Mouse (Mus musculus) forebrain, embryonic 16.5 days (tissue): ENCODE measurements at regions not wholly inside any gene's neighbourhood (a gene's known extent, or its start where the extent isn't known, plus 50 kb on each side); places are given as distances from the start of the nearest gene placed in this dataset.

Source experiments
- ATAC-seq: fragments of 200-750 bp; cut with Nextera tagmentation; 2 replicates; pipeline ENCODE4 v1.8.0; 2017; ENCODE audit warnings: mild to moderate bottlenecking, moderate library complexity
- H3K27ac ChIP-seq: fragments of 300-500 bp; sonication (generic); 2 replicates; pipeline ENCODE4 v1.5.1; 2014; ENCODE audit warnings: low read length, control low read depth
- H3K27me3 ChIP-seq: fragments of 300-500 bp; sonication (generic); replicated peaks from 2 replicates; pipeline ENCODE4 v1.6.1; 2014; ENCODE audit warnings: low read length; ENCODE audit not compliant: control insufficient read depth, insufficient read depth
- H3K36me3 ChIP-seq: fragments of 300-500 bp; sonication (generic); 2 replicates; pipeline ENCODE4 v1.6.1; 2014; ENCODE audit not compliant: control insufficient read depth, insufficient read depth
- H3K4me1 ChIP-seq: fragments of 300-500 bp; sonication (generic); replicated peaks from 2 replicates; pipeline ENCODE4 v1.6.1; 2014; ENCODE audit warnings: low read length; ENCODE audit not compliant: control insufficient read depth, insufficient read depth
- H3K4me2 ChIP-seq: fragments of 300-500 bp; sonication (generic); 2 replicates; pipeline ENCODE4 v1.6.1; 2014; ENCODE audit warnings: mild to moderate bottlenecking, low read length, control low read depth
- H3K4me3 ChIP-seq: fragments of 300-500 bp; sonication (generic); replicated peaks from 2 replicates; pipeline ENCODE4 v1.5.1; 2014; ENCODE audit warnings: mild to moderate bottlenecking, low read length, control low read depth
- H3K9ac ChIP-seq: fragments of 300-500 bp; sonication (generic); replicated peaks from 2 replicates; pipeline ENCODE4 v1.6.1; 2014; ENCODE audit warnings: low read depth, low read length, control low read depth
- H3K9me3 ChIP-seq: fragments of 300-500 bp; sonication (generic); 2 replicates; pipeline ENCODE4 v1.6.1; 2016; ENCODE audit warnings: low read length; ENCODE audit not compliant: control insufficient read depth
- WGBS: fragments of 180-500 bp; shearing (Covaris S2); extraction: QIAGEN DNeasy Blood & Tissue Kit; methylation state at CpG from one replicate; pipeline ENCODE4 v1.1.7; 2014; 5-methylcytosine and 5-hydroxymethylcytosine counted together

DNA sequence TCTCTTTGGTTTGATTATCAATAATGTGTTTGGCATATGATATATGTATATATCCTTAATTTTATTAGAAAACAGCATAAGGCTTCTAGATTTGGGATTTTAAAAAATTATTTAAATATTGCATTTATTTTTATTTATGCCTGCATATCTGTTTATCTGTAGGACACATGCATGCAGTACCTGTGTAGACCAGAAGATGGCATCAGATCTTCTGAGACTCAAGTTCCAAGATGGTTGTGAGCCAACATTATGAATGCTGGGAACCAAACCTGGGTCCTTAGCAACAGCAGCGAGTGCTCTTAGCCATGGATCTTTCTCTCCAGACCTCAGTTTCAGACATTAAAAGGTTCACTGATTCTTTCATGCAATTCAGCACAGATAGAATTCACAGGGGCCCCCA lies 148.3 kb downstream of the Cdc42ep3 start:
- H3K9me3 ChIP-seq: peaks cover 4% of the 10 kb centered on the region; the same call in 1 of the 2 replicates
- H3K4me1 ChIP-seq: no peaks in the 10 kb centered on the region
- H3K4me2 ChIP-seq: no peak overlapping the region
- H3K27ac ChIP-seq: no peak overlapping the region
- 86% methylated on average over 1 of the region's 1 CpGs for WGBS
- H3K36me3 ChIP-seq: no peaks in the 10 kb centered on the region
- no peaks in the 10 kb centered on the region for H3K27me3 ChIP-seq
- ATAC-seq: no peak
- no peak overlapping the region for H3K9ac ChIP-seq
- H3K4me3 ChIP-seq: no peak overlapping the region

DNA sequence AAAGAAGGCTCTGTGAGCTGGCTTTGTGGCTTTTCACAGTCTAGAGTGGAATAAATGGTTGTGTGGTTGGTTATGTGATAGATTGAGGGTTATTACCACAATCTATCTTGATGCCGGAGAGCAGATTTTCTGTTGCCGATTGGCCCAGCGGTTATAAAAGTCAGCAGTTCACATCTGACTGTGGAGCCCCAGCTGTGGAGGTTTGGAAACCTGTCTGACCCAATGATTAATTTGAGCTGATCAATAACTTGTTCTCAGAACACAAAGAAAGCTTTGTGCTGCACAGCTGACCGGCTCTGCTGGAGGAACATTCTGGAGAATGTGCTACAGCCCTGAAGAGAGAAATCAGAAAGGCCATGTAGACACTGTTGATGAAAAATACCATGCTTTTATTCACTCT lies 148.8 kb downstream of the Cdc42ep3 start:
- peaks cover 4% of the 10 kb centered on the region; the same call in 1 of the 2 replicates for H3K9me3 ChIP-seq
- no peaks in the 10 kb centered on the region for H3K4me1 ChIP-seq
- H3K4me2 ChIP-seq: no peak overlapping the region
- no peaks in the 10 kb centered on the region for H3K36me3 ChIP-seq
- WGBS: 91% methylated on average over 4 of the region's 4 CpGs
- H3K27me3 ChIP-seq: no peaks in the 10 kb centered on the region
- no peak overlapping the region for H3K4me3 ChIP-seq
- H3K9ac ChIP-seq: no peak overlapping the region
- H3K27ac ChIP-seq: no peak overlapping the region
- ATAC-seq: no peak

DNA sequence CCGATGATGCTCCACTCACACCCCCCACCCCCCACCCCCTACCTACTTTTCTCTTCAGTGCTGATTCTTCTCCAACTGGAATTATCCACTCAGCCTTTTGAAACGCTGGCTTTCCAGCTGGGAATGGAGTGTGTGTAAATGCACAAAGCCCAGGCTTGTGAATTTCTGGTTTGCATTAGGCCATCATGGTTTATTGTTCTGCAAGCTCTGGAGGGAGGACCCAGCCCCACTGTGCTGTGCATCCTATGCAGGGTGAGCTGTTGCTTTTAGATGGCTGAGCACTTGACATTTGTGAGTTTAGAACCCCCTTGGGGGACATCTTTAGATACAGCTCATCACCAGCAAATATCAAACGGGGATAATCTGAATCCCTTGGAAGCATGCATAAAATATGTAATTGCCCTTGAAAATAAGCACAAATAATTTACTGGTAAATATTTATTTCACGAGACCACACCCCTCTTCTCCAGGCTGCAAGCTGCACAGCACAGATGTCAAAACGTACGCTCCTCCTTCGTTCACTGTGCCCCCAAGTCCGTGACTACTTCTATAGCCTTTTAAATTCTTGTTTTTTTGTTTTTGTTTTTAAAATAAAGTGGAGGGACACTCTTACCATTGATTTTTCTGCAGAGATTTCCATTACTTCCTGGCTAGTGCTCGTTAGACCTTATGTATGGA lies 148.2 kb downstream of the Qpct start:
- Histone ChIP-seq H3K9ac (no peak overlapping the region), H3K36me3 (no peaks in the 10 kb centered on the region), H3K27ac (no peak overlapping the region), H3K4me1 (0 out of 2 replicates have a peak, but pooled peaks cover 2% of the 10 kb centered on the region), H3K4me3 (no peak overlapping the region), H3K4me2 (no peak overlapping the region), H3K9me3 (peaks cover 4% of the 10 kb centered on the region; the same call in 1 of the 2 replicates), H3K27me3 (no peaks in the 10 kb centered on the region)
- WGBS: 42% methylated on average over 9 of the region's 9 CpGs
- peak; percentile 61; the same call in 1 of the 2 replicates for ATAC-seq

DNA sequence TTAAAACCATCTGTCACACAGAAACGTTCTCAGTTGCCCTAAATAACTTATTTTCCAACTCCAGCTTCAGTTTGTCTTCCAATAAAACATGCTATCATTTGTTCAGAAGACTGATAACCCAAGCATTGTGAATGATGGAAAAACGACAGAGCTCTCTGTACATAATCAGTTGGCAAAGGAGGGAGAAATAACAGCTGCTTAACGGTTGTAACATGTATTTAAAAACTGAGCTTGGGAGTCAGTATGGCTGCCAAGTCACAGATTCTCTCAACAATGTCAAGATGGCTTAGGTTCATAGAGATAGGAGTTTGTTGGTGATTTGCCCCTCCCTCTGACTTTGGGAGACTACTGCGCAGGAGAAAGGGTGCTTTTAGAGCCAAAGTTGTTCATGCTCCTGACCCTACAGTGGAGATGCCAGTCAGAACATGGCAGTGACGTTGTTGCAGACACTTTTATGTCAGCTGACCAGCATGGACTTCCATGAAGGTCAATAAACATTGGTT lies 140.2 kb downstream of the Qpct start:
- Histone ChIP-seq H3K36me3 (no peaks in the 10 kb centered on the region), H3K27me3 (no peaks in the 10 kb centered on the region), H3K4me2 (no peak overlapping the region), H3K27ac (no peak overlapping the region), H3K9ac (no peak overlapping the region), H3K4me1 (no peaks in the 10 kb centered on the region), H3K9me3 (no peaks in the 10 kb centered on the region), H3K4me3 (no peak overlapping the region)
- no peak for ATAC-seq
- 61% methylated on average over 5 of the region's 5 CpGs for WGBS

DNA sequence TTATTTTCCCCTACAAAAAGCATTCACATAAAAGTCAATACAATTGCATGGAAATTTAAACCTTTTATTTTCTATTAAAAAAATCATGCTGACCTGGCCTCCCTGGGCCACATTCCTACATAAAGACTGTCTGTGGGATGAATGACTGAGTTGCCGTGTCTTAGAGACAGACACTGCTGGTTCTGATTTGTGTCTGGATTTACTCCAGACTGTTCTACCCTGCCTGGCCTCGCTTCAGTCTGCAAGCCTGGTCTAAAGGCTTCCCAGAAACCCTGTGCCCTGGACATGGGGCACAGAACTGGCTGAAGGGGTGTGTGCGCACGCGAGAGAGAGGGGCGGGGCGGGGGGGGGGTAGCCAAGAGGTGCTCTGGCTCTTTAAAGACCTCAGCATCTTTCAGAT lies 136.6 kb downstream of the Qpct start:
- no peak overlapping the region for H3K27ac ChIP-seq
- H3K36me3 ChIP-seq: no peaks in the 10 kb centered on the region
- no peak overlapping the region for H3K4me2 ChIP-seq
- 82% methylated on average over 7 of the region's 7 CpGs for WGBS
- no peaks in the 10 kb centered on the region for H3K27me3 ChIP-seq
- H3K4me1 ChIP-seq: no peaks in the 10 kb centered on the region
- H3K4me3 ChIP-seq: no peak overlapping the region
- no peaks in the 10 kb centered on the region for H3K9me3 ChIP-seq
- no peak overlapping the region for H3K9ac ChIP-seq
- no peak for ATAC-seq

DNA sequence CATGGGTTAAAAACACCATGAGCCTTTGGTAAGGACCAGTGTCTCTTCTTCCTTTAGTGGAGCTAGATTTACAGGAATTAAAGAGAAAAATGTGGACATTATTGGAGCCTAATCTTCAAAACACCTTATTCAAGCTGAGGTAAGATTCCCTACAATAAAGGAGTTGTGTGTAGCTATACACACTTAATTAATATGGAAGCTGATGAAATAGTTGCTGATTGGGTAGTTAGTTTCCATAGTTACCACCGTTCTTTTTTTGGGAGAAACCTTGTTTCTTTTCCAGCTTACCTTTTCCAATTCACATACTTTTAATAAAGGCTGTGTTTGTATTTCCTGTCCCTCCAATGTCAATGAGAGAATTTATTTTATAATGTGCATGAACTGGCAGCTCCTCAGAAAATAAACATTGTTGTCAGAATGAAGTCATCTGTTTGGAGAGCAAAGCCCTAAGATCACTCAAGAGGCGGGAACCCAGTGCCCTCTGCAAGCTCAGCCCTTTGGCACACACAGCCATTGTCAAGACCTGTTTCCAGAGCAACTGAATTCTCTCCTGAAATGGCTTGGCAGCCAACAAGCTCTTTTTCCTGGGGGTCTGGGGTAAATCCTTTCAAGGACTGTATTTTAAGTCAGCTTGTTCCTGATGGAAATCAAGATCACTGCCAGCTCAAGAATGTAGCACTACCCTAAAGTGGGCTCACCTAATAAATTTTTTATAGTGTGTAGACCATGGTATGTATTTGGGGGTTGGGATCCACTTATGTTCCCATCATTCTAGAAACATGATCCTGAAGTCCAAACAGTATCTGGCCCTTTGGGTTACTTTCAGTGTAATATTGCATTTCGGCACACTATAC lies 128.8 kb downstream of the Qpct start:
- Histone ChIP-seq H3K27me3 (no peaks in the 10 kb centered on the region), H3K4me1 (peaks cover 5% of the 10 kb centered on the region; the same call in 1 of the 2 replicates), H3K9me3 (no peaks in the 10 kb centered on the region), H3K9ac (no peak overlapping the region), H3K36me3 (no peaks in the 10 kb centered on the region), H3K4me2 (no peak overlapping the region), H3K4me3 (no peak overlapping the region), H3K27ac (no peak overlapping the region)
- ATAC-seq: peak; percentile 93
- WGBS: 30% methylated on average over 3 of the region's 3 CpGs

DNA sequence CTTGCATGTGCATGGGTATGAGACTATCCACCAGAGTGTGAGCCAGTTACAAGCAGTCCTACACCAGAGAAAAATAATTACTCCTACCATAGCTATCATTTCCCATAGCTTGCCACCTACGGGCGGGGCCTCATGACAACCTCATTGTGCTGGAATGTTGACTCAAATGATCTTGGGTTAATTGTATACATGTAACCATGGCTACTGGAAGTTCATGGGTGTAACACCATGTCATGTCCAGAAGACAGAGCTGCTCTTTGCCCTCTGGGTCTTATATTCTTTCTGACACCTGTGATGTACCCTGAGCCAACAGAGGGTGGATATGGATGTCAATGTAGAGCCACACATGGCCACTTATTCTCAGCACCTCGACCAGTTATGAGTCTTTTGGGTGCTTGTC lies 125.6 kb downstream of the Qpct start:
- 83% methylated on average over 3 of the region's 3 CpGs for WGBS

DNA sequence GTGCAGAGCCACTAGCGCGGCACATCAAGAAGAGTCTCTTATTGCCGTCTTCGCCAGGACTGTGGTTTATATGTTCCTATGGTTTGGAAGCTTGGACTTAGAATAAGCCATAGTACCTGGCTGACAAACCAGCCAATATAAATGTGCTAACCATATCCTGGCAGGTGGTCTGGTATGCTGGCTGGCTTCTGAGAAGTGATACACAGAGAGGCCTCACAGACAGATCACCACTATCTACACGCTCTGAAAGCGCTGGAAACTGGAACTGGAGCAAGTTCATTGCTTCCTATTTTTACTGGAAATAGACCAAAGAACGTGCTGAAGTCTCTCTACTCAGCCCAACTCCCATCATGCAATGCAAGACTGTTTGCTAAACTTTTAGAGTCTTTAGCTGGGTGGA lies 124.7 kb downstream of the Qpct start:
- Histone ChIP-seq H3K27me3 (no peaks in the 10 kb centered on the region), H3K27ac (no peak overlapping the region), H3K9ac (no peak overlapping the region), H3K4me3 (no peak overlapping the region), H3K36me3 (no peaks in the 10 kb centered on the region), H3K4me1 (peaks cover 5% of the 10 kb centered on the region; the same call in 1 of the 2 replicates), H3K4me2 (no peak overlapping the region), H3K9me3 (no peaks in the 10 kb centered on the region)
- WGBS: 86% methylated on average over 7 of the region's 7 CpGs
- no peak for ATAC-seq

More for the DNA sequence above, 125.6 kb downstream of the Qpct start:
- Histone ChIP-seq H3K9me3 (no peaks in the 10 kb centered on the region), H3K4me3 (no peak overlapping the region), H3K36me3 (no peaks in the 10 kb centered on the region), H3K27ac (no peak overlapping the region), H3K27me3 (no peaks in the 10 kb centered on the region), H3K4me1 (peaks cover 5% of the 10 kb centered on the region; the same call in 1 of the 2 replicates), H3K4me2 (no peak overlapping the region), H3K9ac (no peak overlapping the region)
- ATAC-seq: no peak

DNA sequence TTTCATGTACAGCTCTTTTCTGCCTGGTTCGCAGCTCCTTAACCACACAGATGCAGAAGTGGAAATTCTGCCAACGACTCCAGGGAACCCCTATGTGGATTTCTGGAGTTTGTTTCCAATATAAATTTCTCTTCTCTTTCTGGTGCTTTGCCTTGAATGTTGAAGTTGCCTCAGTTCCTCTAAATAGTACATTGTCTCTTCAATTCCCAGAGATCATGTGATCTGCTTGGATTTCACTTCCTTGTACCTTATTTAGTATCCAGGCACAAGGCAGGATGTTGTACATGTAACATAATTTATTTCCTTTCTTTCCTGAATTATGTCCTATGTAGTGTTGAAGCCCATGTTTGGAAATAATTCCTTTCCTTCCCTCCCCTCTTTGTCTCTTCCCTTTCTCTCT lies 123.7 kb downstream of the Qpct start:
- H3K27me3 ChIP-seq: no peaks in the 10 kb centered on the region
- H3K9ac ChIP-seq: no peak overlapping the region
- no peak overlapping the region for H3K27ac ChIP-seq
- ATAC-seq: no peak
- no peaks in the 10 kb centered on the region for H3K4me1 ChIP-seq
- no peak overlapping the region for H3K4me3 ChIP-seq
- H3K9me3 ChIP-seq: no peaks in the 10 kb centered on the region
- no peak overlapping the region for H3K4me2 ChIP-seq
- no peaks in the 10 kb centered on the region for H3K36me3 ChIP-seq
- WGBS: 76% methylated on average over 2 of the region's 2 CpGs
